7 mouse cellular contexts compared by ENCODE assay signal in the genomic region with DNA sequence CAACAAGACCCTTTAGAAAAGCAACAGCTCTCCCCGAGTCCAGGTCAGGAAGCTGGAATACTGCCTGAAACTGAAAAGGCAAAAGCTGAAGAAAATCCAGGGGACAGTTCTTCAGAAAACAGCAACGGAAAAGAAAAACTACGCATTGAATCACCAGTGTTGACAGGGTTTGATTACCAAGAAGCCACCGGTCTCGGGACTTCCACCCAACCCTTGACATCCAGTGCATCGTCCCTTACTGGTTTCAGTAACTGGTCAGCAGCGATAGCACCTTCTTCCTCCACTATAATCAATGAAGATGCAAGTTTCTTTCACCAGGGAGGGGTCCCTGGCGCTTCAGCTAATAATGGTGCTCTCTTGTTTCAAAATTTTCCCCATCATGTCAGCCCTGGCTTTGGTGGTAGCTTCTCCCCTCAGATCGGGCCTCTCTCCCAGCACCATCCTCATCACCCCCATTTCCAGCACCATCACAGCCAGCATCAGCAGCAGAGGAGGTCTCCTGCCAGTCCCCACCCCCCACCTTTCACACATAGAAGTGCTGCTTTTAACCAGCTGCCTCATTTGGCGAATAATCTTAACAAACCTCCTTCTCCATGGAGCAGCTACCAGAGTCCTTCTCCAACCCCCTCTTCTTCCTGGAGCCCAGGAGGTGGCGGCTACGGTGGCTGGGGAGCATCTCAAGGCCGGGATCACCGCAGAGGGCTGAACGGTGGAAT. TPM values are rescaled to one million over a fixed set of nuclear protein-coding genes. Genes with fewer than 3 reads are reported as not detected.
DNase-seq lines count a peak whose midpoint lies in the region; ATAC-seq and TF ChIP-seq lines count a peak whose summit lies in the region.

No protein-coding gene starts in this region.

- peak overlapping the region; percentile 30 for H3K9ac ChIP-seq in embryonic facial prominence, embryonic 11.5 days (replicated peaks; ENCODE audit: low read length)
- peak overlapping the region; percentile 66 for H3K9ac ChIP-seq in heart, embryonic 16.5 days (ENCODE audit: low read length)
- peak overlapping the region; percentile 63 for H3K9ac ChIP-seq in lung, embryonic 16.5 days (ENCODE audit: low read length)
- H3K9ac ChIP-seq in stomach, embryonic 16.5 days (ENCODE audit: low read length), result peak overlapping the region; percentile 60

- H3K4me3 ChIP-seq in G1E (ENCODE audit: low read depth, low read length), result peak overlapping the region; percentile 70
- H3K4me3 ChIP-seq in embryonic facial prominence, embryonic 11.5 days (ENCODE audit: low read depth, low read length), result peak overlapping the region; percentile 26
- peak overlapping the region; percentile 66 for H3K4me3 ChIP-seq in heart, embryonic 16.5 days (ENCODE audit: low read length)
- H3K4me3 ChIP-seq in lung, embryonic 16.5 days (ENCODE audit: low read length), result peak overlapping the region; percentile 49
- peak overlapping the region; percentile 39 for H3K4me3 ChIP-seq in stomach, embryonic 16.5 days (replicated peaks; ENCODE audit: low read length)

- no peaks in the 10 kb centered on the region for H3K9me3 ChIP-seq in G1E (replicated peaks)
- H3K9me3 ChIP-seq in embryonic facial prominence, embryonic 11.5 days (replicated peaks; ENCODE audit: control insufficient read depth, low read length), result no peaks in the 10 kb centered on the region
- H3K9me3 ChIP-seq in heart, embryonic 16.5 days (replicated peaks; ENCODE audit: control insufficient read depth, low read length), result no peaks in the 10 kb centered on the region
- H3K9me3 ChIP-seq in lung, embryonic 16.5 days (ENCODE audit: control insufficient read depth, low read length), result no peaks in the 10 kb centered on the region
- no peaks in the 10 kb centered on the region for H3K9me3 ChIP-seq in stomach, embryonic 16.5 days (replicated peaks; ENCODE audit: control insufficient read depth, low read length)

- peaks cover 38% of the 10 kb centered on the region for H3K4me1 ChIP-seq in G1E (ENCODE audit: insufficient read depth, low read depth, low read length)
- H3K4me1 ChIP-seq in embryonic facial prominence, embryonic 11.5 days (ENCODE audit: control insufficient read depth, insufficient read depth, low read length), result no peaks in the 10 kb centered on the region
- peaks cover 13% of the 10 kb centered on the region for H3K4me1 ChIP-seq in heart, embryonic 16.5 days (ENCODE audit: control insufficient read depth, insufficient read depth, low read length)
- H3K4me1 ChIP-seq in lung, embryonic 16.5 days (replicated peaks; ENCODE audit: control insufficient read depth, insufficient read depth, low read length), result peaks cover 11% of the 10 kb centered on the region; the same call in 1 of the 2 replicates
- peaks cover 16% of the 10 kb centered on the region for H3K4me1 ChIP-seq in stomach, embryonic 16.5 days (ENCODE audit: control insufficient read depth, insufficient read depth, low read length)

- peak; percentile 51 for DNase-seq in 3134 (ENCODE audit: extremely low read depth, insufficient read length, low spot score)
- no peak for DNase-seq in G1E (ENCODE audit: low spot score)
- peak; percentile 1 for DNase-seq in embryonic facial prominence, embryonic 11.5 days (ENCODE audit: low spot score)
- DNase-seq in kidney, postnatal 4 days, result peak; percentile 6 to 36

- 57% methylated on average over 15 of the region's 15 CpGs for WGBS in embryonic facial prominence, embryonic 11.5 days
- WGBS in heart, embryonic 16.5 days, result 23% methylated on average over 15 of the region's 15 CpGs
- WGBS in lung, embryonic 16.5 days, result 38% methylated on average over 15 of the region's 15 CpGs
- WGBS in stomach, embryonic 16.5 days, result 48% methylated on average over 15 of the region's 15 CpGs

- H3K27me3 ChIP-seq in G1E (ENCODE audit: insufficient read depth, low read length), result no peaks in the 10 kb centered on the region
- no peaks in the 10 kb centered on the region for H3K27me3 ChIP-seq in embryonic facial prominence, embryonic 11.5 days (ENCODE audit: control insufficient read depth, insufficient read depth, low read length)
- no peaks in the 10 kb centered on the region for H3K27me3 ChIP-seq in heart, embryonic 16.5 days (ENCODE audit: control insufficient read depth, insufficient read depth, low read length)
- H3K27me3 ChIP-seq in lung, embryonic 16.5 days (ENCODE audit: control insufficient read depth, insufficient read depth, low read depth, low read length), result no peaks in the 10 kb centered on the region
- no peaks in the 10 kb centered on the region for H3K27me3 ChIP-seq in stomach, embryonic 16.5 days (ENCODE audit: control insufficient read depth, insufficient read depth, low read length)

- peak overlapping the region; percentile 40 for H3K4me2 ChIP-seq in embryonic facial prominence, embryonic 11.5 days (ENCODE audit: low read depth, low read length)
- peak overlapping the region; percentile 81 for H3K4me2 ChIP-seq in heart, embryonic 16.5 days (ENCODE audit: low read depth, low read length)
- peak overlapping the region; percentile 74 for H3K4me2 ChIP-seq in lung, embryonic 16.5 days (ENCODE audit: low read depth, low read length)
- peak overlapping the region; percentile 55 for H3K4me2 ChIP-seq in stomach, embryonic 16.5 days (ENCODE audit: low read depth, low read length)

- no peak overlapping the region for H3K27ac ChIP-seq in embryonic facial prominence, embryonic 11.5 days (replicated peaks; ENCODE audit: low read depth, low read length)
- H3K27ac ChIP-seq in heart, embryonic 16.5 days (ENCODE audit: low read length), result peak overlapping the region; percentile 28
- peak overlapping the region; percentile 16; the same call in 1 of the 2 replicates for H3K27ac ChIP-seq in lung, embryonic 16.5 days (ENCODE audit: low read length)
- H3K27ac ChIP-seq in stomach, embryonic 16.5 days (ENCODE audit: low read length), result no peak overlapping the region

- no peak for ATAC-seq in G1E (ENCODE audit: extremely low read depth, insufficient number of reproducible peaks, low FRiP score, poor library complexity, severe bottlenecking)
- no peak for ATAC-seq in embryonic facial prominence, embryonic 11.5 days (replicated peaks; ENCODE audit: insufficient number of reproducible peaks, low FRiP score, low TSS enrichment, low read depth)
- ATAC-seq in heart, embryonic 16.5 days (replicated peaks; ENCODE audit: extremely low read depth, insufficient read depth, low FRiP score), result no peak
- ATAC-seq in lung, embryonic 16.5 days (ENCODE audit: low read depth), result no peak
- no peak for ATAC-seq in stomach, embryonic 16.5 days (ENCODE audit: insufficient read depth, low FRiP score)

- no peak for TF ChIP-seq CTCF in G1E (IDR thresholded peaks at IDR 0.05; ENCODE audit: low read depth, low read length)

- H3K36me3 ChIP-seq in G1E (replicated peaks), result peaks cover 6% of the 10 kb centered on the region
- H3K36me3 ChIP-seq in embryonic facial prominence, embryonic 11.5 days (replicated peaks; ENCODE audit: control insufficient read depth, insufficient read depth, low read depth, low read length), result no peaks in the 10 kb centered on the region
- no peaks in the 10 kb centered on the region; the same call in 1 of the 2 replicates for H3K36me3 ChIP-seq in heart, embryonic 16.5 days (ENCODE audit: control insufficient read depth, insufficient read depth)
- no peaks in the 10 kb centered on the region for H3K36me3 ChIP-seq in lung, embryonic 16.5 days (ENCODE audit: control insufficient read depth, insufficient read depth, low read length)
- H3K36me3 ChIP-seq in stomach, embryonic 16.5 days (ENCODE audit: control insufficient read depth, insufficient read depth, low read length), result no peaks in the 10 kb centered on the region

RNA-seq across cellular contexts. Expression of gene Cpeb4, which starts 0.7 kb away (rescaled TPM):
- total RNA-seq in G1E (2014; fragmentation: Nextera tagmentation) (57.4 and 84.2 TPM in 2 replicates), G1E (2017) (27.6 and 30.4 TPM in 2 replicates)
- 3.8 and 5.6 TPM in 2 replicates for polyA plus RNA-seq in G1E (2012)
- polyA plus RNA-seq in embryonic facial prominence, embryonic 11.5 days (2014; fragmentation: Nextera tagmentation; extraction: Ambion mirVana), result 5.8 and 7.1 TPM in 2 replicates
- polyA plus RNA-seq in heart, embryonic 16.5 days (2015; fragmentation: Nextera tagmentation; extraction: Ambion mirVana), result 5.9 and 7.3 TPM in 2 replicates
- 3.5 and 4.4 TPM in 2 replicates for polyA plus RNA-seq in lung, embryonic 16.5 days (2015; fragmentation: Nextera tagmentation; extraction: Ambion mirVana)
- polyA plus RNA-seq in stomach, embryonic 16.5 days (2015; fragmentation: Nextera tagmentation; extraction: Ambion mirVana), result 5.3 and 5.8 TPM in 2 replicates

Comparison
In these comparisons a context has a peak if more than half of its experiments do, and no peak if none do; other contexts are left out.
1. H3K27ac ChIP-seq: peak in heart, embryonic 16.5 days (single experiment) and lung, embryonic 16.5 days (single experiment); none in embryonic facial prominence, embryonic 11.5 days (single experiment) and stomach, embryonic 16.5 days (single experiment).
2. Peak in every context shown above with its lines, with median percentiles within 50 percentile points of each other: H3K4me3 ChIP-seq, H3K4me2 ChIP-seq and H3K9ac ChIP-seq.